Mouse (Mus musculus) limb, embryonic 11.5 days (tissue): ENCODE data around the gene Kifc5b. TPM values are rescaled to one million over a fixed set of nuclear protein-coding genes. Genes with fewer than 3 reads are reported as not detected.

Experiments used
- ATAC-seq: fragments of 200-750 bp; cut with Nextera tagmentation; 2 replicates; pipeline ENCODE4 v1.8.0; 2017; ENCODE audit warnings: low read depth; ENCODE audit not compliant: insufficient number of reproducible peaks, low FRiP score, low TSS enrichment
- DNase-seq: peaks from one replicate; pipeline ENCODE4 v3.0.0-alpha.2; 2015; ENCODE audit warnings: low spot score
- H3K27ac ChIP-seq: fragments of 300-500 bp; sonication (generic); replicated peaks from 2 replicates; pipeline ENCODE4 v1.5.1; 2014; ENCODE audit warnings: low read depth, mild to moderate bottlenecking, low read length
- H3K27me3 ChIP-seq: fragments of 300-500 bp; sonication (generic); 2 replicates; pipeline ENCODE4 v1.6.1; 2014; ENCODE audit warnings: mild to moderate bottlenecking, low read length, mixed read lengths; ENCODE audit not compliant: control insufficient read depth, insufficient read depth
- H3K36me3 ChIP-seq: fragments of 300-500 bp; sonication (generic); 2 replicates; pipeline ENCODE4 v1.6.1; 2014; ENCODE audit warnings: mild to moderate bottlenecking, low read length, moderate library complexity, mixed read lengths; ENCODE audit not compliant: control insufficient read depth, insufficient read depth
- H3K4me1 ChIP-seq: fragments of 300-500 bp; sonication (generic); 2 replicates; pipeline ENCODE4 v1.6.1; 2014; ENCODE audit warnings: low read length, mixed read lengths; ENCODE audit not compliant: control insufficient read depth, insufficient read depth
- H3K4me2 ChIP-seq: fragments of 300-500 bp; sonication (generic); 2 replicates; pipeline ENCODE4 v1.6.1; 2014; ENCODE audit warnings: low read depth, mild to moderate bottlenecking, moderate library complexity; ENCODE audit not compliant: severe bottlenecking
- H3K4me3 ChIP-seq: fragments of 300-500 bp; sonication (generic); 2 replicates; pipeline ENCODE4 v1.5.1; 2014; ENCODE audit warnings: low read depth, low read length
- H3K9ac ChIP-seq: fragments of 300-500 bp; sonication (generic); 2 replicates; pipeline ENCODE4 v1.6.1; 2014; ENCODE audit warnings: mild to moderate bottlenecking, low read length
- H3K9me3 ChIP-seq: fragments of 300-500 bp; sonication (generic); 2 replicates; pipeline ENCODE4 v1.6.1; 2016; ENCODE audit warnings: low read length; ENCODE audit not compliant: control insufficient read depth
- WGBS: fragments of 180-500 bp; shearing (Covaris S2); extraction: QIAGEN DNeasy Blood & Tissue Kit; methylation state at CpG from one replicate; pipeline ENCODE4 v1.1.7; 2014; 5-methylcytosine and 5-hydroxymethylcytosine counted together
- polyA plus RNA-seq: library from polyadenylated mRNA; unstranded; fragments of >200 nt; fragmentation: Nextera tagmentation; extraction: Ambion mirVana; gene quantifications from 2 replicates; pipeline ENCODE4 v1.2.1, GENCODE M21; 2014

The Kifc5b gene
- polyA plus RNA-seq: 7.3 and 9.8 TPM in 2 replicates

- WGBS: under 1% methylated on average over 65 of the region's 72 CpGs
- ATAC-seq (peak; percentile 96), DNase-seq (peak; percentile 100)
- peaks cover 4% of the 10 kb centered on the region; the same call in 1 of the 2 replicates for H3K4me1 ChIP-seq
- H3K9me3 ChIP-seq: no peaks in the 10 kb centered on the region
- peak within 1 kb of the TSS; percentile 65 for H3K4me3 ChIP-seq
- peak within 1 kb of the TSS; percentile 65 for H3K27ac ChIP-seq
- no peaks in the 10 kb centered on the region for H3K27me3 ChIP-seq
- no peaks in the 10 kb centered on the region; the same call in 1 of the 2 replicates for H3K36me3 ChIP-seq
- H3K9ac ChIP-seq: peak within 1 kb of the TSS; percentile 62
- peak within 1 kb of the TSS; percentile 56 for H3K4me2 ChIP-seq
These were observed at the start of gene Kifc5b for GRCm38 (mm10) chr17:26916711-26917482. Gene Kifc5b, plus strand, starts transcription at chr17:26917091.

GRCm38 (mm10) chr17:26868756-26869155 is 48.1 kb upstream of the Kifc5b start:
- H3K36me3 ChIP-seq: no peaks in the 10 kb centered on the region
- H3K4me1 ChIP-seq: no peaks in the 10 kb centered on the region
- no peaks in the 10 kb centered on the region for H3K27me3 ChIP-seq
- no peak overlapping the region for H3K4me2 ChIP-seq
- DNase-seq (no peak), ATAC-seq (no peak)
- no peaks in the 10 kb centered on the region for H3K9me3 ChIP-seq
- H3K27ac ChIP-seq: no peak overlapping the region
- no peak overlapping the region for H3K4me3 ChIP-seq
- WGBS: 26% methylated on average over 5 of the region's 5 CpGs
- H3K9ac ChIP-seq: no peak overlapping the region

GRCm38 (mm10) chr17:26872870-26873269 is 44.0 kb upstream of the Kifc5b start:
- ATAC-seq (no peak), DNase-seq (no peak)
- H3K9ac ChIP-seq: no peak overlapping the region
- no peaks in the 10 kb centered on the region for H3K4me1 ChIP-seq
- H3K9me3 ChIP-seq: no peaks in the 10 kb centered on the region
- no peaks in the 10 kb centered on the region for H3K36me3 ChIP-seq
- H3K4me3 ChIP-seq: no peak overlapping the region
- WGBS: 75% methylated on average over 3 of the region's 3 CpGs
- no peaks in the 10 kb centered on the region for H3K27me3 ChIP-seq
- H3K4me2 ChIP-seq: no peak overlapping the region
- no peak overlapping the region for H3K27ac ChIP-seq

- Histone ChIP-seq H3K4me3 (no peak overlapping the region), H3K9ac (no peak overlapping the region), H3K36me3 (no peaks in the 10 kb centered on the region), H3K4me1 (no peaks in the 10 kb centered on the region), H3K4me2 (no peak overlapping the region), H3K27ac (no peak overlapping the region), H3K27me3 (no peaks in the 10 kb centered on the region), H3K9me3 (no peaks in the 10 kb centered on the region)
- DNase-seq (no peak), ATAC-seq (no peak)
- WGBS: 79% methylated on average over 8 of the region's 8 CpGs
These were observed 43.4 kb upstream of the Kifc5b start for GRCm38 (mm10) chr17:26873502-26873901.

GRCm38 (mm10) chr17:26874542-26874941 is 42.3 kb upstream of the Kifc5b start:
- no peak overlapping the region for H3K9ac ChIP-seq
- ATAC-seq: no peak
- H3K4me2 ChIP-seq: no peak overlapping the region
- no peak overlapping the region for H3K27ac ChIP-seq
- no peaks in the 10 kb centered on the region for H3K27me3 ChIP-seq
- no peaks in the 10 kb centered on the region for H3K4me1 ChIP-seq
- H3K36me3 ChIP-seq: no peaks in the 10 kb centered on the region
- WGBS: 76% methylated on average over 11 of the region's 11 CpGs
- no peak overlapping the region for H3K4me3 ChIP-seq
- no peaks in the 10 kb centered on the region for H3K9me3 ChIP-seq
- DNase-seq: no peak

GRCm38 (mm10) chr17:26877927-26878326 is 39.0 kb upstream of the Kifc5b start:
- WGBS: 86% methylated on average over 7 of the region's 7 CpGs
- H3K4me2 ChIP-seq: no peak overlapping the region

GRCm38 (mm10) chr17:26879235-26879634 is 37.7 kb upstream of the Kifc5b start:
- no peaks in the 10 kb centered on the region for H3K27me3 ChIP-seq
- H3K4me2 ChIP-seq: no peak overlapping the region
- H3K9ac ChIP-seq: no peak overlapping the region
- WGBS: 88% methylated on average over 6 of the region's 6 CpGs
- no peaks in the 10 kb centered on the region for H3K9me3 ChIP-seq
- no peak overlapping the region for H3K4me3 ChIP-seq
- ATAC-seq: no peak
- H3K36me3 ChIP-seq: no peaks in the 10 kb centered on the region
- no peak for DNase-seq
- H3K4me1 ChIP-seq: no peaks in the 10 kb centered on the region
- no peak overlapping the region for H3K27ac ChIP-seq

More at GRCm38 (mm10) chr17:26877927-26878326, 39.0 kb upstream of the Kifc5b start:
- no peaks in the 10 kb centered on the region for H3K9me3 ChIP-seq
- H3K4me1 ChIP-seq: no peaks in the 10 kb centered on the region
- no peak for ATAC-seq
- H3K9ac ChIP-seq: no peak overlapping the region
- no peak for DNase-seq
- no peaks in the 10 kb centered on the region for H3K27me3 ChIP-seq
- no peak overlapping the region for H3K4me3 ChIP-seq
- no peak overlapping the region for H3K27ac ChIP-seq
- no peaks in the 10 kb centered on the region for H3K36me3 ChIP-seq

- H3K27ac ChIP-seq: no peak overlapping the region
- 0 out of 2 replicates have a peak, but pooled peaks cover 2% of the 10 kb centered on the region for H3K4me1 ChIP-seq
- H3K27me3 ChIP-seq: 0 out of 2 replicates have a peak, but pooled peaks cover 2% of the 10 kb centered on the region
- H3K9ac ChIP-seq: no peak overlapping the region
- WGBS: 80% methylated on average over 1 of the region's 1 CpGs
- H3K4me3 ChIP-seq: no peak overlapping the region
- DNase-seq: no peak
- ATAC-seq: no peak
- H3K36me3 ChIP-seq: no peaks in the 10 kb centered on the region
- no peaks in the 10 kb centered on the region for H3K9me3 ChIP-seq
- no peak overlapping the region for H3K4me2 ChIP-seq
These were observed 34.2 kb upstream of the Kifc5b start for GRCm38 (mm10) chr17:26882706-26883105.
